Mouse (Mus musculus): ENCODE data around the gene Chst12. TPM values are rescaled to one million over a fixed set of nuclear protein-coding genes. Genes with fewer than 3 reads are reported as not detected.

Chst12 gene
- polyA plus RNA-seq, 1 experiment from 2014 or later, result 24.1 TPM

GRCm38 (mm10) chr5:140514799-140515486 is 9.6 kb downstream of the Chst12 start:
- Histone ChIP-seq H3K9ac (replicated peaks; ENCODE audit: low read length) (no peak overlapping the region), H3K4me3 (ENCODE audit: low read length) (no peak overlapping the region), H3K9me3 (ENCODE audit: low read length) (no peaks in the 10 kb centered on the region), H3K27ac (ENCODE audit: low read length) (0 out of 2 replicates have a peak overlapping the region, but pooled peaks have one; percentile 23), H3K36me3 (ENCODE audit: insufficient read depth, low read length) (0 out of 2 replicates have a peak, but pooled peaks cover 3% of the 10 kb centered on the region), H3K27me3 (ENCODE audit: insufficient read depth, low read length) (no peaks in the 10 kb centered on the region), H3K4me2 (replicated peaks; ENCODE audit: low read depth, low read length) (no peak overlapping the region), H3K4me1 (ENCODE audit: insufficient read depth, low read length) (peaks cover 28% of the 10 kb centered on the region)
- ATAC-seq (ENCODE audit: low FRiP score, low TSS enrichment), result no peak
- WGBS, result 40% methylated on average over 7 of the region's 7 CpGs

- WGBS, result 71% methylated on average over 21 of the region's 21 CpGs
- Histone ChIP-seq H3K27ac (ENCODE audit: low read length) (peak overlapping the region; percentile 60), H3K4me1 (ENCODE audit: insufficient read depth, low read length) (peaks cover 23% of the 10 kb centered on the region), H3K27me3 (ENCODE audit: insufficient read depth, low read length) (no peaks in the 10 kb centered on the region), H3K36me3 (ENCODE audit: insufficient read depth, low read length) (0 out of 2 replicates have a peak, but pooled peaks cover 8% of the 10 kb centered on the region), H3K4me2 (replicated peaks; ENCODE audit: low read depth, low read length) (no peak overlapping the region), H3K9ac (replicated peaks; ENCODE audit: low read length) (0 out of 2 replicates have a peak overlapping the region, but pooled peaks have one; percentile 29), H3K9me3 (ENCODE audit: low read length) (no peaks in the 10 kb centered on the region), H3K4me3 (ENCODE audit: low read length) (no peak overlapping the region)
- peak; percentile 8; the same call in 1 of the 2 replicates for ATAC-seq (ENCODE audit: low FRiP score, low TSS enrichment)
Measured at GRCm38 (mm10) chr5:140517159-140517920, 12.0 kb downstream of the Chst12 start.

- Histone ChIP-seq H3K4me2 (replicated peaks; ENCODE audit: low read depth, low read length) (no peak overlapping the region), H3K27ac (ENCODE audit: low read length) (peak overlapping the region; percentile 60; the same call in 1 of the 2 replicates), H3K4me3 (ENCODE audit: low read length) (no peak overlapping the region), H3K27me3 (ENCODE audit: insufficient read depth, low read length) (no peaks in the 10 kb centered on the region), H3K36me3 (ENCODE audit: insufficient read depth, low read length) (0 out of 2 replicates have a peak, but pooled peaks cover 8% of the 10 kb centered on the region), H3K9ac (replicated peaks; ENCODE audit: low read length) (0 out of 2 replicates have a peak overlapping the region, but pooled peaks have one; percentile 29), H3K9me3 (ENCODE audit: low read length) (no peaks in the 10 kb centered on the region), H3K4me1 (ENCODE audit: insufficient read depth, low read length) (peaks cover 23% of the 10 kb centered on the region)
- WGBS, result 55% methylated on average over 4 of the region's 4 CpGs
- peak; percentile 53; the same call in 1 of the 2 replicates for ATAC-seq (ENCODE audit: low FRiP score, low TSS enrichment)
Measured at GRCm38 (mm10) chr5:140517921-140518230, 12.5 kb downstream of the Chst12 start.

GRCm38 (mm10) chr5:140521196-140521595 is 15.8 kb downstream of the Chst12 start:
- Histone ChIP-seq H3K4me3 (ENCODE audit: low read length) (no peak overlapping the region), H3K36me3 (ENCODE audit: insufficient read depth, low read length) (peaks cover 30% of the 10 kb centered on the region), H3K27me3 (ENCODE audit: insufficient read depth, low read length) (no peaks in the 10 kb centered on the region), H3K9ac (replicated peaks; ENCODE audit: low read length) (no peak overlapping the region), H3K4me2 (replicated peaks; ENCODE audit: low read depth, low read length) (no peak overlapping the region), H3K9me3 (ENCODE audit: low read length) (0 out of 2 replicates have a peak, but pooled peaks cover 5% of the 10 kb centered on the region), H3K27ac (ENCODE audit: low read length) (no peak overlapping the region), H3K4me1 (ENCODE audit: insufficient read depth, low read length) (peaks cover 11% of the 10 kb centered on the region)
- no peak for ATAC-seq (ENCODE audit: low FRiP score, low TSS enrichment)
- 87% methylated on average over 1 of the region's 1 CpGs for WGBS

- H3K4me1 ChIP-seq (ENCODE audit: insufficient read depth, low read length), result no peaks in the 10 kb centered on the region
- H3K9ac ChIP-seq (replicated peaks; ENCODE audit: low read length), result no peak overlapping the region
- H3K4me2 ChIP-seq (replicated peaks; ENCODE audit: low read depth, low read length), result no peak overlapping the region
- no peak overlapping the region for H3K27ac ChIP-seq (ENCODE audit: low read length)
- H3K4me3 ChIP-seq (ENCODE audit: low read length), result no peak overlapping the region
- H3K36me3 ChIP-seq (ENCODE audit: insufficient read depth, low read length), result peaks cover 36% of the 10 kb centered on the region
- 97% methylated on average over 2 of the region's 2 CpGs for WGBS
- no peaks in the 10 kb centered on the region for H3K27me3 ChIP-seq (ENCODE audit: insufficient read depth, low read length)
- H3K9me3 ChIP-seq (ENCODE audit: low read length), result 0 out of 2 replicates have a peak, but pooled peaks cover 5% of the 10 kb centered on the region
- ATAC-seq (ENCODE audit: low FRiP score, low TSS enrichment), result no peak
Measured at GRCm38 (mm10) chr5:140526754-140527153, 21.4 kb downstream of the Chst12 start.

- Histone ChIP-seq H3K4me3 (ENCODE audit: low read length) (no peak overlapping the region), H3K36me3 (ENCODE audit: insufficient read depth, low read length) (no peaks in the 10 kb centered on the region), H3K4me1 (ENCODE audit: insufficient read depth, low read length) (peaks cover 6% of the 10 kb centered on the region; the same call in 1 of the 2 replicates), H3K27ac (ENCODE audit: low read length) (no peak overlapping the region), H3K9me3 (ENCODE audit: low read length) (no peaks in the 10 kb centered on the region), H3K4me2 (replicated peaks; ENCODE audit: low read depth, low read length) (no peak overlapping the region), H3K9ac (replicated peaks; ENCODE audit: low read length) (no peak overlapping the region), H3K27me3 (ENCODE audit: insufficient read depth, low read length) (no peaks in the 10 kb centered on the region)
- no peak for ATAC-seq (ENCODE audit: low FRiP score, low TSS enrichment)
- 73% methylated on average over 13 of the region's 13 CpGs for WGBS
Measured at GRCm38 (mm10) chr5:140538111-140538683, 32.8 kb downstream of the Chst12 start.

GRCm38 (mm10) chr5:140540106-140540505 is 34.8 kb downstream of the Chst12 start:
- H3K9ac ChIP-seq (replicated peaks; ENCODE audit: low read length), result no peak overlapping the region
- H3K4me2 ChIP-seq (replicated peaks; ENCODE audit: low read depth, low read length), result no peak overlapping the region
- peak; percentile 49; the same call in 1 of the 2 replicates for ATAC-seq (ENCODE audit: low FRiP score, low TSS enrichment)
- no peaks in the 10 kb centered on the region for H3K36me3 ChIP-seq (ENCODE audit: insufficient read depth, low read length)
- no peak overlapping the region for H3K27ac ChIP-seq (ENCODE audit: low read length)
- no peaks in the 10 kb centered on the region for H3K9me3 ChIP-seq (ENCODE audit: low read length)
- H3K4me1 ChIP-seq (ENCODE audit: insufficient read depth, low read length), result peaks cover 6% of the 10 kb centered on the region; the same call in 1 of the 2 replicates
- no peaks in the 10 kb centered on the region for H3K27me3 ChIP-seq (ENCODE audit: insufficient read depth, low read length)
- 12% methylated on average over 8 of the region's 8 CpGs for whole genome bisulfite sequencing
- H3K4me3 ChIP-seq (ENCODE audit: low read length), result no peak overlapping the region

- H3K4me3 ChIP-seq (ENCODE audit: low read length), result no peak overlapping the region
- no peak for ATAC-seq (ENCODE audit: low FRiP score, low TSS enrichment)
- 0 out of 2 replicates have a peak overlapping the region, but pooled peaks have one; percentile 16 for H3K9ac ChIP-seq (replicated peaks; ENCODE audit: low read length)
- 73% methylated on average over 9 of the region's 9 CpGs for WGBS
- H3K4me1 ChIP-seq (ENCODE audit: insufficient read depth, low read length), result no peaks in the 10 kb centered on the region
- no peak overlapping the region for H3K4me2 ChIP-seq (replicated peaks; ENCODE audit: low read depth, low read length)
- H3K36me3 ChIP-seq (ENCODE audit: insufficient read depth, low read length), result no peaks in the 10 kb centered on the region
- no peaks in the 10 kb centered on the region for H3K9me3 ChIP-seq (ENCODE audit: low read length)
- no peak overlapping the region for H3K27ac ChIP-seq (ENCODE audit: low read length)
- H3K27me3 ChIP-seq (ENCODE audit: insufficient read depth, low read length), result no peaks in the 10 kb centered on the region
Measured at GRCm38 (mm10) chr5:140542811-140543575, 37.6 kb downstream of the Chst12 start.

GRCm38 (mm10) chr5:140545651-140546050 is 40.3 kb downstream of the Chst12 start:
- Histone ChIP-seq H3K9me3 (ENCODE audit: low read length) (no peaks in the 10 kb centered on the region), H3K4me3 (ENCODE audit: low read length) (no peak overlapping the region), H3K36me3 (ENCODE audit: insufficient read depth, low read length) (no peaks in the 10 kb centered on the region), H3K4me1 (ENCODE audit: insufficient read depth, low read length) (peaks cover 6% of the 10 kb centered on the region), H3K27ac (ENCODE audit: low read length) (no peak overlapping the region), H3K4me2 (replicated peaks; ENCODE audit: low read depth, low read length) (no peak overlapping the region), H3K27me3 (ENCODE audit: insufficient read depth, low read length) (no peaks in the 10 kb centered on the region), H3K9ac (replicated peaks; ENCODE audit: low read length) (no peak overlapping the region)
- WGBS, result 51% methylated on average over 6 of the region's 6 CpGs
- ATAC-seq (ENCODE audit: low FRiP score, low TSS enrichment), result no peak
